Mouse (Mus musculus) c-Kit-negative CD71-positive TER-119-positive erythroid progenitor cells, embryonic 14.5 days (primary cell): Measurements from ENCODE around the gene Tspan10.

Experiments
- DNase-seq: peaks from one replicate; pipeline ENCODE4 v3.0.0-alpha.2; 2013; ENCODE audit warnings: low read depth, low spot score

The Tspan10 gene

GRCm38 (mm10) chr11:120492024-120492877 is 49.8 kb downstream of the Tspan10 start:
- peak; percentile 36 for DNase-seq

- no peak for DNase-seq
Measured at GRCm38 (mm10) chr11:120492878-120493203, 50.4 kb downstream of the Tspan10 start.

GRCm38 (mm10) chr11:120493351-120493750 is 50.9 kb downstream of the Tspan10 start:
- no peak for DNase-seq

- DNase-seq = no peak
Measured at GRCm38 (mm10) chr11:120493911-120494310, 51.5 kb downstream of the Tspan10 start.
